11 mouse cellular contexts compared by ENCODE assay signal in genomic region chr16:94559282-94559681, GRCm38 (mm10). TPM values are rescaled to one million over a fixed set of nuclear protein-coding genes. Genes with fewer than 3 reads are reported as not detected.
DNase-seq lines count a peak whose midpoint lies in the region; ATAC-seq and TF ChIP-seq lines count a peak whose summit lies in the region.
"Had no signal": no experiment of that assay in that cellular context is flagged by ENCODE, and none has a peak within 500 bp of the region (broad histone marks: within the 10 kb centered on the region; RNA-seq: fewer than 3 reads in every experiment).

No protein-coding gene starts in this region.

- no peak overlapping the region for H3K4me3 ChIP-seq in heart, embryonic 12.5 days
- H3K4me3 ChIP-seq in brown adipose tissue, adult 24 weeks (ENCODE audit: insufficient read depth, low read depth, low read length) = peak overlapping the region; percentile 38
- H3K4me3 ChIP-seq in intestine, embryonic 16.5 days (ENCODE audit: low read length) = no peak overlapping the region
- H3K4me3 ChIP-seq in thymus, adult 2 months (ENCODE audit: control insufficient read depth, insufficient read depth, low read length) = no peak overlapping the region
- H3K4me3 ChIP-seq: hindbrain, embryonic 12.5 days had no signal

- H3K9me3 ChIP-seq in heart, embryonic 12.5 days (replicated peaks) = no peaks in the 10 kb centered on the region
- H3K9me3 ChIP-seq in intestine, embryonic 16.5 days (ENCODE audit: control insufficient read depth, low read length) = no peaks in the 10 kb centered on the region
- H3K9me3 ChIP-seq: hindbrain, embryonic 12.5 days had no signal

- no peak overlapping the region for H3K9ac ChIP-seq in heart, embryonic 12.5 days
- no peak overlapping the region for H3K9ac ChIP-seq in intestine, embryonic 16.5 days (ENCODE audit: low read depth, low read length)
- H3K9ac ChIP-seq: hindbrain, embryonic 12.5 days had no signal

- no peak for DNase-seq in heart, postnatal 25 days (ENCODE audit: low spot score)
- DNase-seq in lung, postnatal 4 days = peak; percentile 32 to 43
- no peak for DNase-seq in thymus, adult 2 months
- DNase-seq in embryo, embryonic 10 days (ENCODE audit: low spot score) = no peak
- no peak for DNase-seq in urinary bladder, postnatal 10 days (ENCODE audit: low spot score)
- DNase-seq: retina, postnatal 1 day had no signal

- intact Hi-C loops in heart, postnatal 25 days (cut with DNase I) = no loop called here

- ATAC-seq in heart, embryonic 12.5 days (ENCODE audit: insufficient number of reproducible peaks, low FRiP score) = peak; percentile 41; the same call in 1 of the 2 replicates
- no peak for ATAC-seq in intestine, embryonic 16.5 days
- ATAC-seq: forebrain, embryonic 14.5 days had no signal

- H3K36me3 ChIP-seq in heart, embryonic 12.5 days = no peaks in the 10 kb centered on the region
- no peaks in the 10 kb centered on the region for H3K36me3 ChIP-seq in intestine, embryonic 16.5 days (ENCODE audit: control insufficient read depth, insufficient read depth, low read length)
- no peaks in the 10 kb centered on the region for H3K36me3 ChIP-seq in thymus, adult 2 months (ENCODE audit: control insufficient read depth, insufficient read depth, low read length)
- H3K36me3 ChIP-seq: hindbrain, embryonic 12.5 days had no signal

- H3K27me3 ChIP-seq in heart, embryonic 12.5 days (replicated peaks) = no peaks in the 10 kb centered on the region
- H3K27me3 ChIP-seq in intestine, embryonic 16.5 days (replicated peaks; ENCODE audit: control insufficient read depth, insufficient read depth, low read length) = no peaks in the 10 kb centered on the region
- no peaks in the 10 kb centered on the region for H3K27me3 ChIP-seq in thymus, adult 2 months (ENCODE audit: control insufficient read depth, insufficient read depth, low read length)
- H3K27me3 ChIP-seq: hindbrain, embryonic 12.5 days had no signal

- TF ChIP-seq POLR2A in thymus, adult 2 months (IDR thresholded peaks at IDR 0.05; ENCODE audit: control insufficient read depth, extremely low read depth, insufficient read depth, low read length, poor library complexity) = no peak

- H3K27ac ChIP-seq in heart, embryonic 12.5 days (ENCODE audit: poor library complexity, severe bottlenecking) = peak overlapping the region; percentile 80
- H3K27ac ChIP-seq in brown adipose tissue, adult 24 weeks (replicated peaks; ENCODE audit: low read depth, low read length) = peak overlapping the region; percentile 79
- peak overlapping the region; percentile 46; the same call in 1 of the 2 replicates for H3K27ac ChIP-seq in intestine, embryonic 16.5 days (ENCODE audit: low read length)
- H3K27ac ChIP-seq in thymus, adult 2 months (ENCODE audit: control insufficient read depth, insufficient read depth, low read length) = no peak overlapping the region
- H3K27ac ChIP-seq: hindbrain, embryonic 12.5 days had no signal

- peaks cover 28% of the 10 kb centered on the region for H3K4me1 ChIP-seq in heart, embryonic 12.5 days (replicated peaks)
- peaks cover 24% of the 10 kb centered on the region; the same call in 1 of the 2 replicates for H3K4me1 ChIP-seq in brown adipose tissue, adult 24 weeks (ENCODE audit: control insufficient read depth, insufficient read depth, insufficient read length, low read length)
- H3K4me1 ChIP-seq in intestine, embryonic 16.5 days (ENCODE audit: control insufficient read depth, insufficient read depth, low read length) = peaks cover 10% of the 10 kb centered on the region
- H3K4me1 ChIP-seq in thymus, adult 2 months (replicated peaks; ENCODE audit: control insufficient read depth, insufficient read depth, low read length) = peaks cover 16% of the 10 kb centered on the region
- H3K4me1 ChIP-seq: hindbrain, embryonic 12.5 days had no signal

- TF ChIP-seq CTCF in thymus, adult 2 months (IDR thresholded peaks at IDR 0.05; ENCODE audit: borderline replicate concordance, control insufficient read depth, extremely low read depth, insufficient read depth, low read length, poor library complexity) = no peak

- H3K4me2 ChIP-seq in heart, embryonic 12.5 days = peak overlapping the region; percentile 41
- no peak overlapping the region for H3K4me2 ChIP-seq in intestine, embryonic 16.5 days (ENCODE audit: low read depth, low read length)
- H3K4me2 ChIP-seq: hindbrain, embryonic 12.5 days had no signal

- WGBS in heart, embryonic 12.5 days = 13% methylated on average over 7 of the region's 7 CpGs
- WGBS in intestine, embryonic 16.5 days = 39% methylated on average over 7 of the region's 7 CpGs
- 11% methylated on average over 7 of the region's 7 CpGs for WGBS in thymus, adult 2 months

RNA-seq across cellular contexts. Expression of gene Dyrk1a, which starts 10.5 kb away (rescaled TPM):
- 7.3 and 7.9 TPM in 2 replicates for polyA plus RNA-seq in heart, embryonic 12.5 days (2016; fragmentation: Nextera tagmentation; extraction: Ambion mirVana)
- total RNA-seq in heart, postnatal 25 days (2021) = 10 to 100 TPM; 71.4 to 71.9 TPM
- 16.0 and 18.9 TPM in 2 replicates for polyA plus RNA-seq in brown adipose tissue, adult 24 weeks (2012; ENCODE audit: insufficient read depth, insufficient read length, missing spikeins)
- polyA plus RNA-seq in intestine, embryonic 16.5 days (2015; fragmentation: Nextera tagmentation; extraction: Ambion mirVana) = 7.1 and 7.3 TPM in 2 replicates
- 78.4 and 89.5 TPM in 2 replicates for polyA plus RNA-seq in thymus, adult 2 months (2012; rRNA removed)

RNA-seq across cellular contexts. Expression of gene Vps26c, which starts 32.7 kb away (rescaled TPM):
- polyA plus RNA-seq in heart, embryonic 12.5 days (2016; fragmentation: Nextera tagmentation; extraction: Ambion mirVana) = 45.8 and 48.9 TPM in 2 replicates
- 10 to 100 TPM; 23.0 to 24.2 TPM for total RNA-seq in heart, postnatal 25 days (2021)
- 12.1 and 19.1 TPM in 2 replicates for polyA plus RNA-seq in brown adipose tissue, adult 24 weeks (2012; ENCODE audit: insufficient read depth, insufficient read length, missing spikeins)
- polyA plus RNA-seq in intestine, embryonic 16.5 days (2015; fragmentation: Nextera tagmentation; extraction: Ambion mirVana) = 67.7 and 71.8 TPM in 2 replicates
- polyA plus RNA-seq in thymus, adult 2 months (2012; rRNA removed) = 40.2 and 44.9 TPM in 2 replicates

Comparison
In these comparisons a context has a peak if more than half of its experiments do, and no peak if none do; other contexts are left out.
1. DNase-seq: peak in lung, postnatal 4 days (2 of 2); none in heart, postnatal 25 days (single experiment), thymus, adult 2 months (single experiment), embryo, embryonic 10 days (single experiment) and urinary bladder, postnatal 10 days (single experiment).